Mouse (Mus musculus) kidney, adult 11 months (tissue): ENCODE measurements around the gene Serp2.

Experiments used
- DNase-seq: peaks from one replicate; pipeline ENCODE4 v3.0.0; 2022

Gene Serp2

GRCm38 (mm10) chr14:76526467-76526866, 30.2 kb downstream of the Serp2 start:
- DNase-seq, result no peak

GRCm38 (mm10) chr14:76523344-76523743, 33.3 kb downstream of the Serp2 start:
- no peak for DNase-seq

- DNase-seq, result no peak
Measured at GRCm38 (mm10) chr14:76521308-76521707, 35.4 kb downstream of the Serp2 start.

GRCm38 (mm10) chr14:76520606-76521005, 36.1 kb downstream of the Serp2 start:
- DNase-seq, result peak; percentile 45

GRCm38 (mm10) chr14:76518217-76518616, 38.5 kb downstream of the Serp2 start:
- DNase-seq, result no peak

GRCm38 (mm10) chr14:76515620-76516019, 41.1 kb downstream of the Serp2 start:
- DNase-seq, result no peak

GRCm38 (mm10) chr14:76514050-76514585, 42.6 kb downstream of the Serp2 start:
- no peak for DNase-seq

GRCm38 (mm10) chr14:76513395-76514049, 43.2 kb downstream of the Serp2 start:
- DNase-seq, result peak; percentile 25

GRCm38 (mm10) chr14:76511971-76512370, 44.7 kb downstream of the Serp2 start:
- no peak for DNase-seq

- DNase-seq, result no peak
Measured at GRCm38 (mm10) chr14:76508701-76509100, 48.0 kb downstream of the Serp2 start.

GRCm38 (mm10) chr14:76507804-76508500, 48.7 kb downstream of the Serp2 start:
- no peak for DNase-seq

- DNase-seq, result no peak
Measured at GRCm38 (mm10) chr14:76507357-76507756, 49.3 kb downstream of the Serp2 start.

- no peak for DNase-seq
Measured at GRCm38 (mm10) chr14:76506425-76507205, 50.1 kb downstream of the Serp2 start.

- peak; percentile 92 for DNase-seq
Measured at GRCm38 (mm10) chr14:76505439-76506220, 51.1 kb downstream of the Serp2 start.

GRCm38 (mm10) chr14:76505101-76505438, 51.6 kb downstream of the Serp2 start:
- DNase-seq, result no peak

GRCm38 (mm10) chr14:76504121-76504737, 52.5 kb downstream of the Serp2 start:
- DNase-seq, result peak; percentile 95

GRCm38 (mm10) chr14:76503231-76503851, 53.3 kb downstream of the Serp2 start:
- no peak for DNase-seq

- DNase-seq, result no peak
Measured at GRCm38 (mm10) chr14:76500036-76500435, 56.7 kb downstream of the Serp2 start.

GRCm38 (mm10) chr14:76499492-76499891, 57.2 kb downstream of the Serp2 start:
- DNase-seq, result no peak

GRCm38 (mm10) chr14:76498210-76498609, 58.5 kb downstream of the Serp2 start:
- no peak for DNase-seq

GRCm38 (mm10) chr14:76497187-76497586, 59.5 kb downstream of the Serp2 start:
- DNase-seq, result no peak

GRCm38 (mm10) chr14:76495022-76495421, 61.7 kb downstream of the Serp2 start:
- DNase-seq, result peak; percentile 52
